Mouse (Mus musculus): ENCODE results near the gene Rsg1. TPM values are rescaled to one million over a fixed set of nuclear protein-coding genes. Genes with fewer than 3 reads are reported as not detected.

Rsg1 gene
- polyA plus RNA-seq, 1 experiment, result not detected

- no peak overlapping the region for H3K4me3 ChIP-seq (ENCODE audit: insufficient read depth, low read depth, low read length)
- no peak for TF ChIP-seq POLR2A (IDR thresholded peaks at IDR 0.05; ENCODE audit: insufficient read depth, low read depth, low read length)
- no peak for TF ChIP-seq CTCF (IDR thresholded peaks at IDR 0.05; ENCODE audit: insufficient read depth, low read depth, low read length)
- H3K27ac ChIP-seq (ENCODE audit: insufficient read depth, low read depth, low read length), result no peak overlapping the region
- 70% methylated on average over 4 of the region's 4 CpGs for WGBS
- peaks cover 4% of the 10 kb centered on the region; the same call in 1 of the 2 replicates for H3K4me1 ChIP-seq (ENCODE audit: control insufficient read depth, insufficient read depth, low read length)
Measured at GRCm38 (mm10) chr4:141204580-141205061, 9.1 kb upstream of the Rsg1 start.

DNA sequence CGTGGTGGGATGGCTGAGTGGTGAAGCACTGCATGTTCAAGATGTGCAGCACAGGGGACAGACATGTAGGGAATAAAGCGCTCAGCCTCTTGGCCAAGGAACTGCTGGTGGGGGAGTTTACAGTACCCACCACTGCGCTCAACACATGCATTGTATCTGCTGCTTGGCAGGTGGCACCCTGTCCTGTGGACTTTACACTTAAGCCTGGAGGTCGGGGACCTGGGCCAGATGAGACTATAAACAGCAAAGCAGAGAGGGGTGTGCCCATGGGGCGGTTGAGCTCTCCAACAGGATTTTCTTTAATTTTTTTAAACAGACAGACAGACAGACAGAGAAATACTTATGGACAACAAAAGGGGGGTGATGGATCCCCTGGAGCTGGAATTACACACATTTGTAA is 6.7 kb upstream of the Rsg1 start:
- H3K4me3 ChIP-seq (ENCODE audit: insufficient read depth, low read depth, low read length), result no peak overlapping the region
- 95% methylated on average over 5 of the region's 5 CpGs for WGBS

DNA sequence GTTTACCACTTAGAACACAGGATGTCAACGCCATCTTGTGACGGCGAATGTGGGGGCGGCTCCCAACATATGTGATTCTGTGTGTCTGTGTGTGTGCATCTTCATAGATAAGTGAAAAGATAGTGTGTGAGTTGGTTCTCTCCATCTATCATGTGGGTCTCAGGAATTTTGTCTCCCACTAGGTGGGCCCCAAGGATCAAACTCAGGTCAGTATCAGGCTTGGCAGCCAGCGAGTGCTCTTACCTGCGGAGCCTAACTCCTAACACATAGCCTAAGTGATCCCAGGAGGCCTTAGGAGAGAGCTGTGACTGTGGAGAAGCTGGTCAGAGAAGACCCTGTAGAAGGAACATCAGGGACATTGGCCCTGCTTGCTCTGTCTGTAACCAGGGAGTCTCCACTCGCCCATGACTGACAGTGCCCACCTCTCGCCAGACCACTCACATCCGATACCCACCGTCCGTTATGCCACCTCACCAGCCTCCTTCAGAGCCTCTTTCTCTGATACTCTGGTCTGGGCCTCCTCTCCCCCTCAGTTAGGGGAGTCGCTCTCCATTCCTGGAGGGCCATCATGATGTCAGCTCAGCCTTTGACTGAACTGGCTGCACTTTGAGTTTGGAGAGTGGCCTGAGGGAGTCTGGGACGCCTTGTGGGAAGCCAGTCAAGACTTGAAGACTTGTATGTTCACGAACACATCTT is 3.1 kb upstream of the Rsg1 start:
- peak overlapping the region; percentile 90 for H3K27ac ChIP-seq (ENCODE audit: insufficient read depth, low read depth, low read length)
- 72% methylated on average over 14 of the region's 14 CpGs for WGBS
- H3K4me1 ChIP-seq (ENCODE audit: control insufficient read depth, insufficient read depth, low read length), result peaks cover 11% of the 10 kb centered on the region; the same call in 1 of the 2 replicates
- peak overlapping the region; percentile 46 for H3K4me3 ChIP-seq (ENCODE audit: insufficient read depth, low read depth, low read length)
- TF ChIP-seq POLR2A (IDR thresholded peaks at IDR 0.05; ENCODE audit: insufficient read depth, low read depth, low read length) (no peak), CTCF (IDR thresholded peaks at IDR 0.05; ENCODE audit: insufficient read depth, low read depth, low read length) (no peak)

More for the DNA sequence above, 6.7 kb upstream of the Rsg1 start:
- H3K27ac ChIP-seq (ENCODE audit: insufficient read depth, low read depth, low read length), result no peak overlapping the region
- H3K4me1 ChIP-seq (ENCODE audit: control insufficient read depth, insufficient read depth, low read length), result peaks cover 9% of the 10 kb centered on the region; the same call in 1 of the 2 replicates
- no peak for TF ChIP-seq CTCF (IDR thresholded peaks at IDR 0.05; ENCODE audit: insufficient read depth, low read depth, low read length)
- no peak for TF ChIP-seq POLR2A (IDR thresholded peaks at IDR 0.05; ENCODE audit: insufficient read depth, low read depth, low read length)

- TF ChIP-seq CTCF (IDR thresholded peaks at IDR 0.05; ENCODE audit: insufficient read depth, low read depth, low read length) (no peak), POLR2A (IDR thresholded peaks at IDR 0.05; ENCODE audit: insufficient read depth, low read depth, low read length) (no peak)
- 100% methylated on average over 4 of the region's 4 CpGs for WGBS
- Histone ChIP-seq H3K27ac (ENCODE audit: insufficient read depth, low read depth, low read length) (no peak overlapping the region), H3K4me1 (ENCODE audit: control insufficient read depth, insufficient read depth, low read length) (peaks cover 11% of the 10 kb centered on the region; the same call in 1 of the 2 replicates), H3K4me3 (ENCODE audit: insufficient read depth, low read depth, low read length) (no peak overlapping the region)
Measured at GRCm38 (mm10) chr4:141211646-141212045, 2.1 kb upstream of the Rsg1 start.

DNA sequence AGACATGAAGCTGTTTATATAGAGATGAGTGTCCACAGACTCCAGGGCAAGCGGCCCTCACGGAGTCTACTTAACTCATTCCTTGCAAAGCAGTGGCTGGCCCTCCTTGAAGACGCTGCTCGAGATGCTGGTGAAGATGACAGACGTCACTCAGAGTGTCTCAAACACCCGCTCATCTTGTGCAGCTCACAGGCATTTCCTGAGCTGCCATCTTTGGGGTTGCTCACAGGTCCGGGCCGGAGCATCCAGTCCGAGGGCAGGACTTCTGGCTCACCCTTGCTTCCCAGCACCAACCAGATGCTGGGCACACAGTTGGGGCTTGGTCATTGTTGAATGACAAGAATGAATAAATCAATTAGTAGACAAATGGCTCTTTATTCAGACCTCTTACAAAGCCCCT is 864 bp upstream of the Rsg1 start:
- 74% methylated on average over 9 of the region's 9 CpGs for WGBS
- TF ChIP-seq POLR2A (IDR thresholded peaks at IDR 0.05; ENCODE audit: insufficient read depth, low read depth, low read length) (no peak), CTCF (IDR thresholded peaks at IDR 0.05; ENCODE audit: insufficient read depth, low read depth, low read length) (no peak)
- H3K27ac ChIP-seq (ENCODE audit: insufficient read depth, low read depth, low read length), result no peak overlapping the region
- H3K4me3 ChIP-seq (ENCODE audit: insufficient read depth, low read depth, low read length), result no peak overlapping the region
- H3K4me1 ChIP-seq (ENCODE audit: control insufficient read depth, insufficient read depth, low read length), result peaks cover 11% of the 10 kb centered on the region; the same call in 1 of the 2 replicates

DNA sequence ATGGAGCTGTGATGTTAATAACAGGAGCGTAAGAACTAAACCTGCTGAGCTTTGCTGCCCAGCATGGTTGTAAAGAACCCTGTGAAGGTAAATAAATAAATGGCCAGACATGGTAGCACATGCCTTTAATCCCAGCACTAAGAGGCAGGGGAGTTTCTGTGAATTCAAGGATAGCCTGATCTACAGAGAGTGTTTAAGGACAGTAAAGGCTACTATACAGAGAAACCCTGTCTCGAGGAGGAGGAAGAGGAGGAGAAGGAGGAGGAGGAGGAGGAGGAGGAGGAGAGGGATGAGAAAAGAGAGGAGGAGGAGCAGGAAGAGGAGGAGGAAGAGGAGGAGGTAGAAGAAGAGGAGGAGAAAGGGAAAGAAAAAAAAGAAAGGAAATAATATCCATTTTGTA is 414 bp upstream of the Rsg1 start:
- WGBS, result 44% methylated on average over 2 of the region's 2 CpGs
- TF ChIP-seq CTCF (IDR thresholded peaks at IDR 0.05; ENCODE audit: insufficient read depth, low read depth, low read length) (no peak), POLR2A (IDR thresholded peaks at IDR 0.05; ENCODE audit: insufficient read depth, low read depth, low read length) (no peak)
- no peak overlapping the region; the same call in 1 of the 2 replicates for H3K4me3 ChIP-seq (ENCODE audit: insufficient read depth, low read depth, low read length)
- no peak overlapping the region for H3K27ac ChIP-seq (ENCODE audit: insufficient read depth, low read depth, low read length)
- peaks cover 11% of the 10 kb centered on the region; the same call in 1 of the 2 replicates for H3K4me1 ChIP-seq (ENCODE audit: control insufficient read depth, insufficient read depth, low read length)

- 2% methylated on average over 16 of the region's 16 CpGs for WGBS
- TF ChIP-seq CTCF (IDR thresholded peaks at IDR 0.05; ENCODE audit: insufficient read depth, low read depth, low read length) (no peak), POLR2A (IDR thresholded peaks at IDR 0.05; ENCODE audit: insufficient read depth, low read depth, low read length) (no peak)
Measured at GRCm38 (mm10) chr4:141214337-141214851, 638 bp downstream of the Rsg1 start.

GRCm38 (mm10) chr4:141219583-141220213 is 5.9 kb downstream of the Rsg1 start:
- H3K4me1 ChIP-seq (ENCODE audit: control insufficient read depth, insufficient read depth, low read length), result no peaks in the 10 kb centered on the region
- no peak overlapping the region for H3K27ac ChIP-seq (ENCODE audit: insufficient read depth, low read depth, low read length)
- TF ChIP-seq CTCF (IDR thresholded peaks at IDR 0.05; ENCODE audit: insufficient read depth, low read depth, low read length) (no peak), POLR2A (IDR thresholded peaks at IDR 0.05; ENCODE audit: insufficient read depth, low read depth, low read length) (no peak)
- WGBS, result 91% methylated on average over 20 of the region's 20 CpGs
- no peak overlapping the region for H3K4me3 ChIP-seq (ENCODE audit: insufficient read depth, low read depth, low read length)

More at GRCm38 (mm10) chr4:141214337-141214851, 638 bp downstream of the Rsg1 start:
- H3K27ac ChIP-seq (ENCODE audit: insufficient read depth, low read depth, low read length), result no peak overlapping the region
- peaks cover 11% of the 10 kb centered on the region; the same call in 1 of the 2 replicates for H3K4me1 ChIP-seq (ENCODE audit: control insufficient read depth, insufficient read depth, low read length)
- peak overlapping the region; percentile 69 for H3K4me3 ChIP-seq (ENCODE audit: insufficient read depth, low read depth, low read length)

GRCm38 (mm10) chr4:141221848-141222247 is 8.1 kb downstream of the Rsg1 start:
- no peaks in the 10 kb centered on the region for H3K4me1 ChIP-seq (ENCODE audit: control insufficient read depth, insufficient read depth, low read length)
- no peak overlapping the region for H3K4me3 ChIP-seq (ENCODE audit: insufficient read depth, low read depth, low read length)
- WGBS, result 84% methylated on average over 2 of the region's 2 CpGs
- no peak overlapping the region for H3K27ac ChIP-seq (ENCODE audit: insufficient read depth, low read depth, low read length)
- no peak for TF ChIP-seq CTCF (IDR thresholded peaks at IDR 0.05; ENCODE audit: insufficient read depth, low read depth, low read length)
- no peak for TF ChIP-seq POLR2A (IDR thresholded peaks at IDR 0.05; ENCODE audit: insufficient read depth, low read depth, low read length)
